Mouse (Mus musculus) lung, embryonic 15.5 days (tissue): ENCODE results near the gene Mbd6. TPM values are rescaled to one million over a fixed set of nuclear protein-coding genes. Genes with fewer than 3 reads are reported as not detected.

Experiments used
- ATAC-seq: fragments of 200-750 bp; cut with Nextera tagmentation; 2 replicates; pipeline ENCODE4 v1.8.0; 2017; ENCODE audit warnings: moderate number of reproducible peaks, borderline replicate concordance; ENCODE audit not compliant: low FRiP score, low TSS enrichment; ENCODE audit errors: extremely low read depth
- H3K27ac ChIP-seq: fragments of 300-500 bp; sonication (generic); 2 replicates; pipeline ENCODE4 v1.5.1; 2015; ENCODE audit warnings: moderate library complexity, mild to moderate bottlenecking, inconsistent platforms
- H3K27me3 ChIP-seq: fragments of 300-500 bp; sonication (generic); 2 replicates; pipeline ENCODE4 v1.6.1; 2015; ENCODE audit warnings: inconsistent platforms
- H3K36me3 ChIP-seq: fragments of 300-500 bp; sonication (generic); 2 replicates; pipeline ENCODE4 v1.6.1; 2015; ENCODE audit warnings: inconsistent platforms
- H3K4me1 ChIP-seq: fragments of 300-500 bp; sonication (generic); 2 replicates; pipeline ENCODE4 v1.6.1; 2015; ENCODE audit warnings: inconsistent platforms
- H3K4me2 ChIP-seq: fragments of 300-500 bp; sonication (generic); 2 replicates; pipeline ENCODE4 v1.6.1; 2015; ENCODE audit warnings: inconsistent platforms, mild to moderate bottlenecking, moderate library complexity
- H3K4me3 ChIP-seq: fragments of 300-500 bp; sonication (generic); 2 replicates; pipeline ENCODE4 v1.5.1; 2015; ENCODE audit warnings: mild to moderate bottlenecking, inconsistent platforms
- H3K9ac ChIP-seq: fragments of 300-500 bp; sonication (generic); 2 replicates; pipeline ENCODE4 v1.6.1; 2015; ENCODE audit warnings: inconsistent platforms
- H3K9me3 ChIP-seq: fragments of 300-500 bp; sonication (generic); 2 replicates; pipeline ENCODE4 v1.6.1; 2016; ENCODE audit warnings: inconsistent platforms
- WGBS: fragments of 180-500 bp; shearing (Covaris S2); methylation state at CpG from one replicate; pipeline ENCODE4 v1.1.7; 2015; 5-methylcytosine and 5-hydroxymethylcytosine counted together
- polyA plus RNA-seq: library from polyadenylated mRNA; unstranded; fragments of >200 nt; fragmentation: Nextera tagmentation; extraction: Ambion mirVana; gene quantifications from 2 replicates; pipeline ENCODE4 v1.2.1, GENCODE M21; 2015

The Mbd6 gene
- polyA plus RNA-seq, 1 experiment from 2014 or later = 18.8 TPM

- Histone ChIP-seq H3K4me3 (peak within 1 kb of the TSS; percentile 99), H3K4me2 (peak within 1 kb of the TSS; percentile 84), H3K27ac (peak within 1 kb of the TSS; percentile 85), H3K36me3 (peaks cover 22% of the 10 kb centered on the region), H3K4me1 (peaks cover 28% of the 10 kb centered on the region), H3K27me3 (peaks cover 32% of the 10 kb centered on the region), H3K9ac (peak within 1 kb of the TSS; percentile 100), H3K9me3 (no peaks in the 10 kb centered on the region)
- peak; percentile 99 for ATAC-seq
- under 1% methylated on average over 67 of the region's 70 CpGs for WGBS
Measured at GRCm38 (mm10) chr10:127266112-127267091, 22.4 kb downstream of the Mbd6 start, which contains the start of gene Dctn2. TSS of gene Dctn2 (plus strand) at chr10:127266368.

- Histone ChIP-seq H3K27me3 (peaks cover 39% of the 10 kb centered on the region), H3K36me3 (peaks cover 17% of the 10 kb centered on the region), H3K4me1 (peaks cover 28% of the 10 kb centered on the region), H3K9me3 (no peaks in the 10 kb centered on the region), H3K4me2 (peak overlapping the region; percentile 46), H3K9ac (no peak overlapping the region), H3K27ac (no peak overlapping the region), H3K4me3 (peak overlapping the region; percentile 99)
- WGBS = 25% methylated on average over 4 of the region's 4 CpGs
- no peak for ATAC-seq
Measured at GRCm38 (mm10) chr10:127265727-127266111, 23.1 kb downstream of the Mbd6 start.

- Histone ChIP-seq H3K36me3 (peaks cover 12% of the 10 kb centered on the region), H3K9me3 (no peaks in the 10 kb centered on the region), H3K4me2 (no peak overlapping the region), H3K4me3 (no peak overlapping the region), H3K9ac (no peak overlapping the region), H3K4me1 (peaks cover 28% of the 10 kb centered on the region), H3K27me3 (peaks cover 39% of the 10 kb centered on the region), H3K27ac (no peak overlapping the region)
- 71% methylated on average over 4 of the region's 4 CpGs for WGBS
- ATAC-seq = no peak
Measured at GRCm38 (mm10) chr10:127264971-127265370, 23.8 kb downstream of the Mbd6 start.

GRCm38 (mm10) chr10:127264336-127264735 is 24.5 kb downstream of the Mbd6 start:
- Histone ChIP-seq H3K36me3 (peaks cover 10% of the 10 kb centered on the region), H3K27ac (no peak overlapping the region), H3K4me2 (no peak overlapping the region), H3K27me3 (peaks cover 39% of the 10 kb centered on the region), H3K9me3 (no peaks in the 10 kb centered on the region), H3K4me1 (peaks cover 28% of the 10 kb centered on the region), H3K9ac (no peak overlapping the region), H3K4me3 (no peak overlapping the region)
- ATAC-seq = no peak
- WGBS = 68% methylated on average over 8 of the region's 8 CpGs

- Histone ChIP-seq H3K4me3 (no peak overlapping the region), H3K4me2 (no peak overlapping the region), H3K9me3 (no peaks in the 10 kb centered on the region), H3K36me3 (peaks cover 4% of the 10 kb centered on the region; the same call in 1 of the 2 replicates), H3K9ac (no peak overlapping the region), H3K27me3 (peaks cover 39% of the 10 kb centered on the region), H3K4me1 (peaks cover 26% of the 10 kb centered on the region), H3K27ac (no peak overlapping the region)
- 64% methylated on average over 3 of the region's 3 CpGs for WGBS
- ATAC-seq = no peak
Measured at GRCm38 (mm10) chr10:127263631-127264030, 25.2 kb downstream of the Mbd6 start.

- Histone ChIP-seq H3K9ac (peak within 1 kb of the TSS; percentile 43), H3K4me2 (peak within 1 kb of the TSS; percentile 81), H3K4me1 (peaks cover 17% of the 10 kb centered on the region), H3K27ac (no peak within 1 kb of the TSS), H3K27me3 (peaks cover 39% of the 10 kb centered on the region), H3K9me3 (no peaks in the 10 kb centered on the region), H3K36me3 (no peaks in the 10 kb centered on the region), H3K4me3 (peak within 1 kb of the TSS; percentile 43)
- no peak for ATAC-seq
- 1% methylated on average over 51 of the region's 53 CpGs for WGBS
Measured at GRCm38 (mm10) chr10:127262548-127263398, 26.0 kb downstream of the Mbd6 start, which contains the start of gene Kif5a. TSS of gene Kif5a (minus strand) at chr10:127263348.

GRCm38 (mm10) chr10:127261706-127262547 is 26.9 kb downstream of the Mbd6 start:
- no peaks in the 10 kb centered on the region for H3K36me3 ChIP-seq
- H3K4me2 ChIP-seq = peak overlapping the region; percentile 81; the same call in 1 of the 2 replicates
- H3K9me3 ChIP-seq = no peaks in the 10 kb centered on the region
- H3K9ac ChIP-seq = no peak overlapping the region
- H3K27me3 ChIP-seq = peaks cover 39% of the 10 kb centered on the region
- peaks cover 9% of the 10 kb centered on the region for H3K4me1 ChIP-seq
- 0 out of 2 replicates have a peak overlapping the region, but pooled peaks have one; percentile 43 for H3K4me3 ChIP-seq
- H3K27ac ChIP-seq = no peak overlapping the region
- ATAC-seq = no peak
- WGBS = 63% methylated on average over 15 of the region's 15 CpGs

GRCm38 (mm10) chr10:127258489-127258888 is 30.3 kb downstream of the Mbd6 start:
- Histone ChIP-seq H3K4me1 (peaks cover 8% of the 10 kb centered on the region), H3K27me3 (peaks cover 28% of the 10 kb centered on the region), H3K9me3 (no peaks in the 10 kb centered on the region), H3K36me3 (no peaks in the 10 kb centered on the region), H3K4me2 (no peak overlapping the region), H3K27ac (no peak overlapping the region), H3K4me3 (no peak overlapping the region), H3K9ac (no peak overlapping the region)
- WGBS = 67% methylated on average over 8 of the region's 8 CpGs
- ATAC-seq = no peak

- no peak overlapping the region for H3K4me2 ChIP-seq
- H3K27me3 ChIP-seq = peaks cover 21% of the 10 kb centered on the region
- no peak overlapping the region for H3K27ac ChIP-seq
- no peak for ATAC-seq
- no peak overlapping the region for H3K4me3 ChIP-seq
- H3K36me3 ChIP-seq = no peaks in the 10 kb centered on the region
- H3K9me3 ChIP-seq = no peaks in the 10 kb centered on the region
- 69% methylated on average over 6 of the region's 6 CpGs for WGBS
- no peak overlapping the region for H3K9ac ChIP-seq
- peaks cover 6% of the 10 kb centered on the region for H3K4me1 ChIP-seq
Measured at GRCm38 (mm10) chr10:127257790-127258189, 31.0 kb downstream of the Mbd6 start.

- no peaks in the 10 kb centered on the region for H3K4me1 ChIP-seq
- no peak overlapping the region for H3K4me3 ChIP-seq
- H3K36me3 ChIP-seq = no peaks in the 10 kb centered on the region
- no peak overlapping the region for H3K27ac ChIP-seq
- WGBS = 21% methylated on average over 14 of the region's 14 CpGs
- no peaks in the 10 kb centered on the region for H3K9me3 ChIP-seq
- H3K4me2 ChIP-seq = no peak overlapping the region
- H3K9ac ChIP-seq = no peak overlapping the region
- 0 out of 2 replicates have a peak, but pooled peaks cover under 1% of the 10 kb centered on the region for H3K27me3 ChIP-seq
- peak; percentile 69 for ATAC-seq
Measured at GRCm38 (mm10) chr10:127255625-127256345, 33.0 kb downstream of the Mbd6 start.
